Mouse (Mus musculus) hindbrain, embryonic 15.5 days (tissue): ENCODE measurements at regions not wholly inside any gene's neighbourhood (a gene's known extent, or its start where the extent isn't known, plus 50 kb on each side); places are given as distances from the start of the nearest gene placed in this dataset.

ENCODE experiments used
- ATAC-seq: fragments of 200-750 bp; cut with Nextera tagmentation; 2 replicates; pipeline ENCODE4 v1.8.0; 2017; ENCODE audit warnings: low read depth, moderate number of reproducible peaks, moderate TSS enrichment; ENCODE audit not compliant: low FRiP score
- H3K27ac ChIP-seq: fragments of 300-500 bp; sonication (generic); replicated peaks from 2 replicates; pipeline ENCODE4 v1.5.1; 2015; ENCODE audit warnings: mild to moderate bottlenecking, inconsistent platforms
- H3K27me3 ChIP-seq: fragments of 300-500 bp; sonication (generic); 2 replicates; pipeline ENCODE4 v1.6.1; 2015; ENCODE audit warnings: control low read depth, inconsistent platforms
- H3K36me3 ChIP-seq: fragments of 300-500 bp; sonication (generic); 2 replicates; pipeline ENCODE4 v1.6.1; 2015; ENCODE audit warnings: control low read depth, inconsistent platforms
- H3K4me1 ChIP-seq: fragments of 300-500 bp; sonication (generic); replicated peaks from 2 replicates; pipeline ENCODE4 v1.6.1; 2015; ENCODE audit warnings: control low read depth, inconsistent platforms
- H3K4me2 ChIP-seq: fragments of 300-500 bp; sonication (generic); 2 replicates; pipeline ENCODE4 v1.6.1; 2015; ENCODE audit warnings: moderate library complexity, mild to moderate bottlenecking, inconsistent platforms
- H3K4me3 ChIP-seq: fragments of 300-500 bp; sonication (generic); 2 replicates; pipeline ENCODE4 v1.5.1; 2015; ENCODE audit warnings: mild to moderate bottlenecking, inconsistent platforms
- H3K9ac ChIP-seq: fragments of 300-500 bp; sonication (generic); 2 replicates; pipeline ENCODE4 v1.6.1; 2015; ENCODE audit warnings: inconsistent platforms
- H3K9me3 ChIP-seq: fragments of 300-500 bp; sonication (generic); 2 replicates; pipeline ENCODE4 v1.6.1; 2016; ENCODE audit warnings: control low read depth, inconsistent platforms
- WGBS: fragments of 180-500 bp; shearing (Covaris S2); methylation state at CpG from one replicate; pipeline ENCODE4 v1.1.7; 2015; 5-methylcytosine and 5-hydroxymethylcytosine counted together

- Histone ChIP-seq H3K36me3 (no peaks in the 10 kb centered on the region), H3K4me3 (no peak overlapping the region), H3K27ac (no peak overlapping the region), H3K9ac (no peak overlapping the region), H3K4me2 (no peak overlapping the region), H3K27me3 (no peaks in the 10 kb centered on the region), H3K4me1 (no peaks in the 10 kb centered on the region), H3K9me3 (no peaks in the 10 kb centered on the region)
- 72% methylated on average over 5 of the region's 5 CpGs for WGBS
- ATAC-seq: no peak
Measured at GRCm38 (mm10) chr3:4544730-4545129, 1205.9 kb upstream of the Gm8797 start.

GRCm38 (mm10) chr3:4546103-4546833 lies 1204.3 kb upstream of the Gm8797 start:
- Histone ChIP-seq H3K36me3 (no peaks in the 10 kb centered on the region), H3K9me3 (no peaks in the 10 kb centered on the region), H3K4me1 (no peaks in the 10 kb centered on the region), H3K27me3 (no peaks in the 10 kb centered on the region), H3K27ac (no peak overlapping the region), H3K4me3 (no peak overlapping the region), H3K9ac (no peak overlapping the region), H3K4me2 (no peak overlapping the region)
- WGBS: 35% methylated on average over 3 of the region's 3 CpGs
- peak; percentile 80; the same call in 1 of the 2 replicates for ATAC-seq

- Histone ChIP-seq H3K4me1 (no peaks in the 10 kb centered on the region), H3K27me3 (no peaks in the 10 kb centered on the region), H3K4me3 (no peak overlapping the region), H3K9ac (no peak overlapping the region), H3K9me3 (no peaks in the 10 kb centered on the region), H3K27ac (no peak overlapping the region), H3K36me3 (no peaks in the 10 kb centered on the region), H3K4me2 (no peak overlapping the region)
- 90% methylated on average over 1 of the region's 1 CpGs for WGBS
- no peak for ATAC-seq
Measured at GRCm38 (mm10) chr3:4560664-4561063, 1189.9 kb upstream of the Gm8797 start.

- no peaks in the 10 kb centered on the region for H3K36me3 ChIP-seq
- no peaks in the 10 kb centered on the region for H3K27me3 ChIP-seq
- no peaks in the 10 kb centered on the region for H3K9me3 ChIP-seq
- 68% methylated on average over 3 of the region's 3 CpGs for WGBS
- H3K4me2 ChIP-seq: no peak overlapping the region
- H3K27ac ChIP-seq: no peak overlapping the region
- H3K4me1 ChIP-seq: no peaks in the 10 kb centered on the region
- no peak overlapping the region for H3K9ac ChIP-seq
- ATAC-seq: no peak
- H3K4me3 ChIP-seq: no peak overlapping the region
Measured at GRCm38 (mm10) chr3:4582500-4582899, 1168.1 kb upstream of the Gm8797 start.

GRCm38 (mm10) chr3:4593977-4594523 lies 1156.6 kb upstream of the Gm8797 start:
- H3K4me2 ChIP-seq: no peak overlapping the region
- no peak overlapping the region for H3K27ac ChIP-seq
- ATAC-seq: no peak
- no peak overlapping the region for H3K4me3 ChIP-seq
- H3K4me1 ChIP-seq: no peaks in the 10 kb centered on the region
- H3K9ac ChIP-seq: no peak overlapping the region
- no peaks in the 10 kb centered on the region for H3K36me3 ChIP-seq
- H3K9me3 ChIP-seq: no peaks in the 10 kb centered on the region
- no peaks in the 10 kb centered on the region for H3K27me3 ChIP-seq

- no peak overlapping the region for H3K27ac ChIP-seq
- no peak for ATAC-seq
- no peaks in the 10 kb centered on the region for H3K9me3 ChIP-seq
- no peak overlapping the region for H3K4me3 ChIP-seq
- H3K4me2 ChIP-seq: no peak overlapping the region
- no peak overlapping the region for H3K9ac ChIP-seq
- no peaks in the 10 kb centered on the region for H3K27me3 ChIP-seq
- H3K36me3 ChIP-seq: no peaks in the 10 kb centered on the region
- H3K4me1 ChIP-seq: no peaks in the 10 kb centered on the region
- 77% methylated on average over 4 of the region's 4 CpGs for WGBS
Measured at GRCm38 (mm10) chr3:4594541-4594940, 1156.1 kb upstream of the Gm8797 start.
